Mouse (Mus musculus) right cerebral cortex, postnatal 14 days (tissue): ENCODE results near the gene Thbd.

Source experiments
- DNase-seq: peaks from one replicate; pipeline ENCODE4 v3.0.0; 2022

The Thbd gene

GRCm38 (mm10) chr2:148381076-148381475 lies 26.9 kb downstream of the Thbd start:
- no peak for DNase-seq

DNA sequence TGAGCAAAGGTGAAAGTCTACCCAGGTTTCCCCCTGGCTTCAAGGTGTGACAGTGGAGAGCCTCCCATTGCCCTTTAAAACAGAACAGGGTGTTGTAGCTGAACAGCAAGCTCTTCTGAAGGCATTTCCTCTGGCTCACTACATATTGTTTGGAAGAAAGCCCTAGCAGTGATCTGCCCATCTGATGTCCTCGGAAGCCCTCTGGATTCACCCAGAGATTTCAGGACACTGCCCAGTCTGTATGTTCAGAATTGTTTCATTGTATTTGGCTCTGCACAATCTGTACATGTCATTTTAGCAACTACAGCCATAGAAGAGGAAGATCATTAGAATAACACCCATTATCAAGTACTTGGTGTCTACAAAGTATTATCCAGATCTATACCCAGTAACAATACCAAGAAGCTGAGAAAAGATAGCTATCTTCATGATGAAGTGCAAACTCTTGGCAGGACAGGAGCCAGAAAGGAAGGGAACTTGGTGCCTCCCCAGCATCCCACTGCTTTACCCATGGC lies 28.0 kb downstream of the Thbd start:
- no peak for DNase-seq

GRCm38 (mm10) chr2:148378817-148379342 lies 29.1 kb downstream of the Thbd start:
- no peak for DNase-seq

GRCm38 (mm10) chr2:148375326-148376150 lies 32.5 kb downstream of the Thbd start:
- peak; percentile 37 for DNase-seq

DNA sequence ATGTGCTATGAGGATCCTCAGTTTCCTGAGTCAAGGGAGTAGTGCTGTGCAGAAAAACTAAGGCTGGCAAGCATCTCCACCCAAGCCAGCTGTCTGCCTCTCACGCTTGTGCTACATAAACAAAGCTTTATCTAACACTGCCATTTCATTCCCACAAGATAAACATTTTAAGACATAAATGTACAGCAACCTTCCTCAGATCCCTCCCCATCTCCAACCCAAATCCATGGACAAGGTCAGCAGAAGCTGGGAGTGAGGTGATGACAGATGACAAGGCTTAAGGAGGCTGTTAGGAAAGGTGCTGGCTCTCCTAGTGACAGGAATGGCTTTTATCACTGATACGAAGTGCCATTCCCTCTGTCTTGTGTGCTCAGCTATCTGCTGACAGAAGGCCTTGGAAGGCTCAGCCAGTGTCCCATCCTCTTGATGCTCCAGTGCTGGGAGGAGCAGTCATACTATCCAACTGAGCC lies 34.4 kb downstream of the Thbd start:
- no peak for DNase-seq

DNA sequence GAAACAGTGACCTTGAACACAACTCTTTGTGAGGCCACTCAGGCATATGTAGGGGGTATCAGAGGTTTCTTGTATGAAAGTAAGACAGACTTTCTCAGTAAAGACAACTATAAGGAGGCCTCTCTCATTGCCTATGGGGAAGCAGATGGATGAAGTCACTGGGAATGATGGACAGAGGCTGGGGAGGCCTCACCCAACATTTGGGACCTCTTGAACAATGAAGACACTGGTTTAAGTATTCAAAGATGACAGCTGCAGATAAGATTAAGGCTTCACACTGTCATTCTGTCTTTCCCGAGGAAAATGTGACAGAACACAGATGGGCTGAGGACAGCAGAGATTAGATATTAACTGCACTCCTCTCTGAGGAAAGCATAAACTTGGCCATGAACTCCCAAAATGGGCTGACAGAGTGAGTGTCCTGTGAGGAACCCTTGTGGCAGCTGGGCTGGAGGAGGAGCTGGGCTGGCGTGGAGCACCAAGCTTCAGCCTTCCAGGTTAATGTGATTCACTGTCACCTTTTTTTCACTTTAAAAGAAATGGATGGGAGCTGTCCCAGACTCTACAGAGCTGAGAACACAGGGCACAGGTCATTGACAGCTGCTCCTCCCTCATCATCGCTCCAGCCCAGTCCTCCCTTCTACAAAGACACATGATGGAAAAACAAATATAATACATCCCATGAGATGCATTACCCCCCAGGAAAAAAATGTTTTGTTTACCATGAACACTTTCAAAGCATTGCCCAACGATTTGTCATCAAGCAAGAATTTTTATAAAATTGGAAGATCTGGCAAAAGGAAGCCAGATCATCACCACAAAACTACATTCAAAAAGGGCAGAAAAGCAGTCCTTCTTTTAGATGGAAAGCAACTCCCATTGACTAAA lies 36.0 kb downstream of the Thbd start:
- DNase-seq: no peak

DNA sequence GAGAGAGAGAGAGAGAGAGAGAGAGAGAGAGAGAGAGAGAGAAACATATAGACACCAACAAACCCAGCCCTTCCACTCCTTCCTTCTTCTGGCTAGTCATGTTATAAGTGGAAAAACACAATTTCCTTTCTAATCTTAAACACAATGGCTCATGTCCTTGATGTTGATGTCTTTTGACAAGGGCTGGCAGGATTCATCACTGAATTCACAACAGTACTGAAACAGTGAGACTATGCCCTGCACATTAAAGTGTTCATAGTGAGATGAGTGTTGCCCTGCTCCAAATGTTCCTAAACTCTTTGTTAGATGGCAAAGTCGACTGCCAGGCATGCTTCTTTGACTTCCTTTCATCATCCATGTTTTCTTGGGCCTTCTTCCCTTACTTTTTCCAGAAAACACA lies 42.8 kb downstream of the Thbd start:
- no peak for DNase-seq

DNA sequence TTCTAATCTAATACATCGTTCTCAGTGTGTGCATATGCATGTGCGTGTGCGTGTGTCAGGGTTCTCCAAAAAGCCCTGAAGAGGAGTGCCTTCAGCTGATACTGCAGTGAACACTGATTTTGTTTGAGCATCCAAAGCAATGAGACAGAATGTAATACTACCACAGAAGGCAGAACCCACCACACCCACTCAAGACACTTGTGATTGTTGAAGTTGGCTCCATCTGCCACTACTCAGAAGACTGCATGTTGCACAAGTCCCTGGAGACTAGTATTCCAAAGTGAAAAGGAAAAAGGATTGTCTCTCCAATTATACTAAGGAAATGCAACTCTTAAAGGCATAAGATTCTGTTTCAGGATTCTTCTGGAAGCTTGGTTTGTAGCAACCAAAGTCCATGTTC lies 43.5 kb downstream of the Thbd start:
- DNase-seq: no peak

- DNase-seq: no peak
These were observed 50.8 kb downstream of the Thbd start for GRCm38 (mm10) chr2:148357145-148357544.
